Mouse (Mus musculus) forebrain, embryonic 14.5 days (tissue): ENCODE data around the gene Ino80d. TPM values are rescaled to one million over a fixed set of nuclear protein-coding genes. Genes with fewer than 3 reads are reported as not detected.

Experiments used
- microRNA-seq: library from miRNA; unstranded; fragments of <30 nt; microRNA quantifications from one replicate; pipeline ENCODE4, GENCODE M21; 2016
- polyA plus RNA-seq: library from polyadenylated mRNA; unstranded; fragments of >200 nt; fragmentation: Nextera tagmentation; extraction: Ambion mirVana; gene quantifications from 2 replicates; pipeline ENCODE4 v1.2.1, GENCODE M21; 2014

Gene Ino80d
- polyA plus RNA-seq, 1 experiment from 2014 or later = 4.7 TPM

Small RNA genes within 50 kb of the gene (microRNA-seq; reads per million reads assigned to microRNA genes)
- gene Gm24557 (not detected), gene Gm44468 (not detected)

Other genes starting within 250 kb of the Ino80d start
- gene Eef1b2, start 62.2 kb upstream of the Ino80d start, polyA plus RNA-seq = 531 and 625 TPM in 2 replicates
- 118 and 126 TPM in 2 replicates for gene Ndufs1, start 62.2 kb upstream of the Ino80d start, polyA plus RNA-seq
- 0.40 and 0.72 TPM in 2 replicates for gene Gpr1, start 99.9 kb upstream of the Ino80d start, polyA plus RNA-seq
- gene Zdbf2, start 158.6 kb upstream of the Ino80d start, polyA plus RNA-seq = 23.6 and 27.8 TPM in 2 replicates